Mouse (Mus musculus): Measurements from ENCODE around the gene Pola2. TPM values are rescaled to one million over a fixed set of nuclear protein-coding genes. Genes with fewer than 3 reads are reported as not detected.

Gene Pola2
- total and polyA plus RNA-seq, 3 experiments, result 77.3 to 126 (median 99.4) TPM

GRCm38 (mm10) chr19:5951631-5952030 is 12.4 kb downstream of the Pola2 start:
- TF ChIP-seq MAZ (IDR thresholded peaks at IDR 0.05; ENCODE audit: low read depth, low read length) (no peak), ZNF384 (IDR thresholded peaks at IDR 0.05; ENCODE audit: low read depth, low read length) (no peak), SIN3A (IDR thresholded peaks at IDR 0.05; ENCODE audit: low read length) (no peak), SMC3 (IDR thresholded peaks at IDR 0.05; ENCODE audit: low read depth, low read length) (no peak), GATA1 (IDR thresholded peaks at IDR 0.05; ENCODE audit: low read depth, low read length) (no peak), ETS1 (IDR thresholded peaks at IDR 0.05; ENCODE audit: low read depth, low read length) (no peak), NRF1 (IDR thresholded peaks at IDR 0.05; ENCODE audit: insufficient read depth, low read depth, low read length, poor library complexity, severe bottlenecking) (no peak), GABPA (IDR thresholded peaks at IDR 0.05; ENCODE audit: low read depth, low read length) (no peak), CHD2 (IDR thresholded peaks at IDR 0.05; ENCODE audit: low read length) (no peak), UBTF (IDR thresholded peaks at IDR 0.05; ENCODE audit: borderline replicate concordance, insufficient read depth, low read depth, low read length) (no peak), MXI1 (IDR thresholded peaks at IDR 0.05; ENCODE audit: low read depth, low read length) (no peak), MEF2A (IDR thresholded peaks at IDR 0.05; ENCODE audit: extremely low read depth, insufficient replicate concordance, low read depth, low read length, poor library complexity, severe bottlenecking) (no peak), MAX (IDR thresholded peaks at IDR 0.05; ENCODE audit: low read length) (no peak), ELF1 (IDR thresholded peaks at IDR 0.05; ENCODE audit: low read depth, low read length) (no peak), EP300 (IDR thresholded peaks at IDR 0.05; ENCODE audit: low read depth in 1 of 2, low read length in 2 of 2) (no peak), ZKSCAN1 (IDR thresholded peaks at IDR 0.05; ENCODE audit: low read depth, low read length) (no peak), ZMIZ1 (IDR thresholded peaks at IDR 0.05; ENCODE audit: low read depth, low read length) (no peak)
- H3K4me1 ChIP-seq (ENCODE audit: control insufficient read depth in 1 of 2, insufficient read depth in 2 of 2, low read length in 2 of 2), result no peaks in the 10 kb centered on the region
- no peak overlapping the region for H3K4me3 ChIP-seq (ENCODE audit: control insufficient read depth in 1 of 2, insufficient read depth in 1 of 2, low read depth in 2 of 2, low read length in 2 of 2)
- no peaks in the 10 kb centered on the region for H3K9me3 ChIP-seq (replicated peaks; ENCODE audit: insufficient read depth, low read length)
- H3K79me2 ChIP-seq (ENCODE audit: control insufficient read depth, insufficient read depth, low read length, poor library complexity), result no peaks in the 10 kb centered on the region
- peaks cover 0 to 13% of the 10 kb centered on the region in 2 experiments; a peak in 2 of 4 replicates for H3K36me3 ChIP-seq (ENCODE audit: control insufficient read depth in 1 of 2, insufficient read depth in 2 of 2, low read length in 2 of 2)
- no peak overlapping the region for H3K9ac ChIP-seq (ENCODE audit: control insufficient read depth, low read depth, low read length, poor library complexity, severe bottlenecking)
- no peak for DNase-seq (ENCODE audit: low read depth, low spot score)
- no peak overlapping the region for H3K27ac ChIP-seq (ENCODE audit: control insufficient read depth, low read depth, low read length)
- H3K27me3 ChIP-seq (ENCODE audit: control insufficient read depth in 1 of 2, insufficient read depth in 2 of 2, low read length in 2 of 2), result no peaks in the 10 kb centered on the region

- Histone ChIP-seq H3K79me2 (ENCODE audit: control insufficient read depth, insufficient read depth, low read length, poor library complexity) (no peaks in the 10 kb centered on the region), H3K9me3 (replicated peaks; ENCODE audit: insufficient read depth, low read length) (no peaks in the 10 kb centered on the region), H3K9ac (ENCODE audit: control insufficient read depth, low read depth, low read length, poor library complexity, severe bottlenecking) (no peak overlapping the region), H3K27ac (ENCODE audit: control insufficient read depth, low read depth, low read length) (no peak overlapping the region), H3K27me3 (ENCODE audit: control insufficient read depth in 1 of 2, insufficient read depth in 2 of 2, low read length in 2 of 2) (no peaks in the 10 kb centered on the region), H3K4me1 (ENCODE audit: control insufficient read depth in 1 of 2, insufficient read depth in 2 of 2, low read length in 2 of 2) (no peaks in the 10 kb centered on the region), H3K36me3 (ENCODE audit: control insufficient read depth in 1 of 2, insufficient read depth in 2 of 2, low read length in 2 of 2) (peaks cover 0 to 7% of the 10 kb centered on the region in 2 experiments; a peak in 2 of 4 replicates), H3K4me3 (ENCODE audit: control insufficient read depth in 1 of 2, insufficient read depth in 1 of 2, low read depth in 2 of 2, low read length in 2 of 2) (no peak overlapping the region)
- no peak for DNase-seq (ENCODE audit: low read depth, low spot score)
- TF ChIP-seq MEF2A (IDR thresholded peaks at IDR 0.05; ENCODE audit: extremely low read depth, insufficient replicate concordance, low read depth, low read length, poor library complexity, severe bottlenecking), result no peak
- TF ChIP-seq SMC3 (IDR thresholded peaks at IDR 0.05; ENCODE audit: low read depth, low read length), result no peak
- no peak for TF ChIP-seq SIN3A (IDR thresholded peaks at IDR 0.05; ENCODE audit: low read length)
- TF ChIP-seq TCF12 (IDR thresholded peaks at IDR 0.05; ENCODE audit: low read depth, low read length), result no peak
- TF ChIP-seq MAFK (IDR thresholded peaks at IDR 0.05; ENCODE audit: borderline replicate concordance, low read depth, low read length), result no peak
- TF ChIP-seq ZKSCAN1 (IDR thresholded peaks at IDR 0.05; ENCODE audit: low read depth, low read length), result no peak
- TF ChIP-seq CTCF (IDR thresholded peaks at IDR 0.05 in 2 of 3, conservative IDR thresholded peaks at IDR 0.05 in 1 of 3; ENCODE audit: control insufficient read depth in 1 of 3, insufficient read depth in 1 of 3, low read depth in 2 of 3, low read length in 3 of 3, poor library complexity in 1 of 3, severe bottlenecking in 1 of 3), result no peak
- no peak for TF ChIP-seq HCFC1 (IDR thresholded peaks at IDR 0.05; ENCODE audit: low read depth, low read length)
- TF ChIP-seq RCOR1 (IDR thresholded peaks at IDR 0.05; ENCODE audit: low read depth, low read length), result no peak
- TF ChIP-seq TBP (IDR thresholded peaks at IDR 0.05; ENCODE audit: low read depth, low read length), result no peak
- TF ChIP-seq GABPA (IDR thresholded peaks at IDR 0.05; ENCODE audit: low read depth, low read length), result no peak
- no peak for TF ChIP-seq BHLHE40 (IDR thresholded peaks at IDR 0.05; ENCODE audit: borderline replicate concordance, low read depth, low read length)
- no peak for TF ChIP-seq ZC3H11A (IDR thresholded peaks at IDR 0.05; ENCODE audit: low read depth, low read length)
- no peak for TF ChIP-seq EP300 (IDR thresholded peaks at IDR 0.05; ENCODE audit: low read depth in 1 of 2, low read length in 2 of 2)
- no peak for TF ChIP-seq USF1 (IDR thresholded peaks at IDR 0.05; ENCODE audit: low read depth, low read length)
- TF ChIP-seq ELF1 (IDR thresholded peaks at IDR 0.05; ENCODE audit: low read depth, low read length), result no peak
- TF ChIP-seq TAL1 (IDR thresholded peaks at IDR 0.05; ENCODE audit: low read length), result no peak
- no peak for TF ChIP-seq MYB (IDR thresholded peaks at IDR 0.05; ENCODE audit: low read depth, low read length)
These were observed 13.8 kb downstream of the Pola2 start for GRCm38 (mm10) chr19:5950218-5950617.
